Comparison of ENCODE assay signal across 12 mouse cellular contexts in genomic region chr13:94873111-94874038, GRCm38 (mm10). TPM values are rescaled to one million over a fixed set of nuclear protein-coding genes. Genes with fewer than 3 reads are reported as not detected.
DNase-seq lines count a peak whose midpoint lies in the region; ATAC-seq and TF ChIP-seq lines count a peak whose summit lies in the region.
"Had no signal": no experiment of that assay in that cellular context is flagged by ENCODE, and none has a peak within 500 bp of the region (broad histone marks: within the 10 kb centered on the region; RNA-seq: fewer than 3 reads in every experiment).

No protein-coding gene starts in this region.

- no peaks in the 10 kb centered on the region for H3K36me3 ChIP-seq in forebrain, postnatal 0 days (ENCODE audit: insufficient read depth)
- H3K36me3 ChIP-seq in midbrain, embryonic 16.5 days (ENCODE audit: control insufficient read depth, insufficient read depth, low read length), result no peaks in the 10 kb centered on the region

- H3K4me1 ChIP-seq in forebrain, postnatal 0 days (ENCODE audit: insufficient read depth), result peaks cover 5% of the 10 kb centered on the region; the same call in 1 of the 2 replicates
- peaks cover 2% of the 10 kb centered on the region; the same call in 1 of the 2 replicates for H3K4me1 ChIP-seq in midbrain, embryonic 16.5 days (ENCODE audit: control insufficient read depth, insufficient read depth, low read length)

- intact Hi-C loops in left cerebral cortex, postnatal 25 days (cut with DNase I), result loop anchor here (5.0 kb wide), 1 partner anchor 276 kb away; no protein-coding TSS in a partner anchor
- intact Hi-C loops in left cerebral cortex, postnatal 10 days (cut with DNase I), result no loop called here
- intact Hi-C loops in left cerebral cortex, postnatal 36 days (cut with DNase I), result no loop called here

- under 1% methylated on average over 54 of the region's 54 CpGs for WGBS in forebrain, postnatal 0 days
- 0% methylated on average over 54 of the region's 54 CpGs for WGBS in midbrain, embryonic 16.5 days

- no peaks in the 10 kb centered on the region for H3K9me3 ChIP-seq in forebrain, postnatal 0 days (ENCODE audit: low read length)
- no peaks in the 10 kb centered on the region for H3K9me3 ChIP-seq in midbrain, embryonic 16.5 days (replicated peaks; ENCODE audit: control insufficient read depth, low read length, poor library complexity, severe bottlenecking)

- H3K27ac ChIP-seq in forebrain, postnatal 0 days (ENCODE audit: low read depth, low read length), result no peak overlapping the region
- peak overlapping the region; percentile 20; the same call in 1 of the 2 replicates for H3K27ac ChIP-seq in midbrain, embryonic 16.5 days (ENCODE audit: low read length)

- 0 out of 2 replicates have a peak, but pooled peaks have one; percentile 12 for ATAC-seq in forebrain, postnatal 0 days
- no peak for ATAC-seq in midbrain, embryonic 16.5 days

- TF ChIP-seq CTCF in forebrain, postnatal 0 days (IDR thresholded peaks at IDR 0.05; ENCODE audit: low read depth), result no peak

- H3K4me3 ChIP-seq in forebrain, postnatal 0 days (ENCODE audit: low read depth, low read length), result no peak overlapping the region
- H3K4me3 ChIP-seq in midbrain, embryonic 16.5 days (ENCODE audit: low read depth, low read length), result 0 out of 2 replicates have a peak overlapping the region, but pooled peaks have one; percentile 2
- H3K4me3 ChIP-seq: megakaryocyte, embryonic 14.5 days had no signal

- peaks cover 76% of the 10 kb centered on the region for H3K27me3 ChIP-seq in forebrain, postnatal 0 days (ENCODE audit: insufficient read depth, low read length)
- H3K27me3 ChIP-seq in midbrain, embryonic 16.5 days (ENCODE audit: control insufficient read depth, insufficient read depth, low read depth, low read length), result peaks cover 43% of the 10 kb centered on the region

- no peak overlapping the region for H3K9ac ChIP-seq in forebrain, postnatal 0 days
- H3K9ac ChIP-seq in midbrain, embryonic 16.5 days (ENCODE audit: low read depth, low read length), result no peak overlapping the region

- no peak overlapping the region for H3K4me2 ChIP-seq in forebrain, postnatal 0 days (ENCODE audit: low read depth)
- peak overlapping the region; percentile 22 for H3K4me2 ChIP-seq in midbrain, embryonic 16.5 days (ENCODE audit: low read length)

- DNase-seq in left cerebral cortex, postnatal 25 days (ENCODE audit: low spot score in 2 of 2), result peak; percentile 3 to 4
- DNase-seq in left cerebral cortex, postnatal 10 days (ENCODE audit: extremely low spot score in 1 of 2, low spot score in 2 of 2), result no peak
- peak; percentile 67 for DNase-seq in embryo, embryonic 9.5 days (ENCODE audit: extremely low spot score)
- peak; percentile 36 for DNase-seq in forebrain, postnatal 0 days
- no peak for DNase-seq in yolk sac, embryonic 10.5 days (ENCODE audit: low spot score)
- no peak for DNase-seq in lung, postnatal 25 days (ENCODE audit: low spot score)
- no peak for DNase-seq in left cerebral cortex, postnatal 36 days (ENCODE audit: low spot score in 2 of 2)
- DNase-seq: cerebellum, adult 9-11 months; gastrocnemius, postnatal 25 days had no signal

RNA-seq across cellular contexts. Expression of gene Otp, which starts 2.0 kb away (rescaled TPM):
- under 1 TPM; 0.48 to 0.78 TPM for total RNA-seq in left cerebral cortex, postnatal 25 days (2021)
- total RNA-seq in left cerebral cortex, postnatal 10 days (2021), result under 1 TPM; 0.17 to 0.20 TPM
- 1.1 and 4.3 TPM in 2 replicates for total RNA-seq in forebrain, postnatal 0 days (2014; rRNA removed)
- polyA plus RNA-seq in forebrain, postnatal 0 days (2015; fragmentation: Nextera tagmentation; extraction: Ambion mirVana), result 0.57 and 1.5 TPM in 2 replicates
- polyA plus RNA-seq in midbrain, embryonic 16.5 days (2015; fragmentation: Nextera tagmentation; extraction: Ambion mirVana), result 3.2 and 4.7 TPM in 2 replicates
- under 1 TPM in 1 of 2 experiments, not detected in 1; 0.34 TPM for total RNA-seq in left cerebral cortex, postnatal 36 days (2021)
- total RNA-seq: gastrocnemius, postnatal 25 days; layer of hippocampus, postnatal 10 days had no signal

Comparison
In these comparisons a context has a peak if more than half of its experiments do, and no peak if none do; other contexts are left out.
1. DNase-seq: peak in left cerebral cortex, postnatal 25 days (2 of 2), embryo, embryonic 9.5 days (single experiment) and forebrain, postnatal 0 days (single experiment); none in left cerebral cortex, postnatal 10 days (0 of 2), yolk sac, embryonic 10.5 days (single experiment), lung, postnatal 25 days (single experiment) and left cerebral cortex, postnatal 36 days (0 of 2).